Mouse (Mus musculus) G1E (cell line): ENCODE measurements around the gene Gm10112. TPM values are rescaled to one million over a fixed set of nuclear protein-coding genes. Genes with fewer than 3 reads are reported as not detected.

Experiments used
- ATAC-seq: 2 replicates; pipeline ENCODE4 v1.8.0; 2016; ENCODE audit warnings: mild to moderate bottlenecking; ENCODE audit not compliant: insufficient number of reproducible peaks, poor library complexity, low FRiP score, severe bottlenecking; ENCODE audit errors: extremely low read depth
- DNase-seq: peaks from one replicate; pipeline ENCODE4 v3.0.0; 2012; ENCODE audit warnings: low spot score
- H3K27me3 ChIP-seq: 2 replicates; pipeline ENCODE4 v1.6.1; 2012; ENCODE audit warnings: mild to moderate bottlenecking, low read length, inconsistent platforms; ENCODE audit not compliant: insufficient read depth
- H3K36me3 ChIP-seq: replicated peaks from 2 replicates; pipeline ENCODE3; 2012; ENCODE audit warnings: mild to moderate bottlenecking, inconsistent platforms
- H3K4me1 ChIP-seq: 2 replicates; pipeline ENCODE4 v1.6.1; 2012; ENCODE audit warnings: low read depth, low read length, inconsistent platforms, mixed read lengths; ENCODE audit not compliant: insufficient read depth
- H3K4me3 ChIP-seq: 2 replicates; pipeline ENCODE4 v1.5.1; 2012; ENCODE audit warnings: low read depth, mild to moderate bottlenecking, inconsistent platforms, low read length, moderate library complexity, mixed read lengths
- H3K9me3 ChIP-seq: replicated peaks from 2 replicates; pipeline ENCODE4 v1.6.1; 2012; ENCODE audit warnings: inconsistent platforms
- CTCF ChIP-seq: IDR thresholded peaks from 2 replicates; pipeline ENCODE4 v1.5.1; 2012; ENCODE audit warnings: low read depth, low read length, inconsistent platforms, mixed read lengths
- GATA1 ChIP-seq: IDR thresholded peaks from 2 replicates; pipeline ENCODE4 v1.6.1; 2012; ENCODE audit warnings: borderline replicate concordance, low read length, inconsistent platforms, mixed read lengths
- GATA2 ChIP-seq: IDR thresholded peaks from 2 replicates; pipeline ENCODE4 v1.6.1; 2012; ENCODE audit warnings: low read depth, low read length, inconsistent platforms, borderline replicate concordance
- POLR2AphosphoS5 ChIP-seq: IDR thresholded peaks from 2 replicates; pipeline ENCODE4 v1.6.1; 2012; ENCODE audit warnings: low read depth, low read length, inconsistent platforms; ENCODE audit not compliant: insufficient replicate concordance
- TAL1 ChIP-seq: conservative IDR thresholded peaks from 2 replicates; pipeline ENCODE4 v1.6.1; 2012; ENCODE audit warnings: low read depth, low read length, inconsistent platforms, mixed read lengths
- polyA plus RNA-seq: library from polyadenylated mRNA; stranded (reverse); fragments of >175 nt; gene quantifications from 2 replicates; pipeline ENCODE4 v1.2.3, GENCODE M21; 2012
- total RNA-seq, 2 experiments: library from RNA; stranded (forward) in 1 of 2; stranded (reverse) in 1 of 2; fragments of 200-1000 nt in 1 of 2; fragments of >200 nt in 1 of 2; fragmentation: Nextera tagmentation in 1 of 2; gene quantifications; 2 replicates each; pipeline ENCODE4 v1.2.3; 2014 to 2017

Gene Gm10112
- total RNA-seq (2014; fragmentation: Nextera tagmentation) (not detected in 2 replicates), total RNA-seq (2017) (not detected in 2 replicates), polyA plus RNA-seq (not detected in 2 replicates)

- DNase-seq (no peak), ATAC-seq (no peak)
- Histone ChIP-seq H3K9me3 (no peaks in the 10 kb centered on the region), H3K36me3 (no peaks in the 10 kb centered on the region), H3K4me3 (no peak within 1 kb of the TSS), H3K4me1 (no peaks in the 10 kb centered on the region), H3K27me3 (no peaks in the 10 kb centered on the region)
- TF ChIP-seq GATA2 (no peak), POLR2AphosphoS5 (no peak), GATA1 (no peak), TAL1 (no peak), CTCF (no peak)
Observed at GRCm38 (mm10) chrX:111168040-111168439, at the start of gene Gm10112. Gene Gm10112 (plus strand): TSS chrX:111168340.

- DNase-seq (no peak), ATAC-seq (no peak)
- TF ChIP-seq GATA1: no peak
- Histone ChIP-seq H3K4me1 (no peaks in the 10 kb centered on the region), H3K4me3 (no peak overlapping the region), H3K27me3 (no peaks in the 10 kb centered on the region), H3K9me3 (no peaks in the 10 kb centered on the region), H3K36me3 (no peaks in the 10 kb centered on the region)
Observed at GRCm38 (mm10) chrX:111189574-111189973, 21.4 kb downstream of the Gm10112 start.

- Histone ChIP-seq H3K4me1 (no peaks in the 10 kb centered on the region), H3K27me3 (no peaks in the 10 kb centered on the region), H3K9me3 (no peaks in the 10 kb centered on the region), H3K4me3 (no peak overlapping the region), H3K36me3 (no peaks in the 10 kb centered on the region)
- ATAC-seq (no peak), DNase-seq (no peak)
- no peak for TF ChIP-seq TAL1
- no peak for TF ChIP-seq CTCF
- no peak for TF ChIP-seq GATA2
- TF ChIP-seq POLR2AphosphoS5: no peak
Observed at GRCm38 (mm10) chrX:111196376-111196775, 28.2 kb downstream of the Gm10112 start.

GRCm38 (mm10) chrX:111210225-111210624 lies 42.1 kb downstream of the Gm10112 start:
- ATAC-seq (no peak), DNase-seq (no peak)
- Histone ChIP-seq H3K4me1 (no peaks in the 10 kb centered on the region), H3K27me3 (no peaks in the 10 kb centered on the region), H3K9me3 (no peaks in the 10 kb centered on the region), H3K36me3 (no peaks in the 10 kb centered on the region), H3K4me3 (no peak overlapping the region)
- TF ChIP-seq POLR2AphosphoS5 (no peak), CTCF (peak; percentile 31; the same call in 1 of the 2 replicates)

Other genes with a start within 250 kb of the Gm10112 start
- gene Cylc1, start 57.9 kb upstream of the Gm10112 start, total RNA-seq (2014; fragmentation: Nextera tagmentation): 0.68 TPM in 1 of 2 replicates, not detected in the other
- 0.06 and 0.11 TPM in 2 replicates for gene Cylc1, start 57.9 kb upstream of the Gm10112 start, total RNA-seq (2017)
- gene Cylc1, start 57.9 kb upstream of the Gm10112 start, polyA plus RNA-seq: 0.02 TPM in 1 of 2 replicates, not detected in the other